Mouse (Mus musculus) T-helper 17 cell (primary cell): ENCODE results near the gene Ppp4r3b.

Experiments used
- in situ Hi-C, 2 experiments: fragments of 300-600 bp; cut with MboI, MseI; formaldehyde crosslinking; loops; 1 replicate in 1 of 2; 2 replicates in 1 of 2; pipeline ENCODE4 v1.15.1; 2025; ENCODE audit warnings: high pct_unique_total_duplicates in 2 of 2

Gene Ppp4r3b

GRCm38 (mm10) chr11:29172563-29173124 is at the start of gene Ppp4r3b:
TSS of gene Ppp4r3b (plus strand) at chr11:29172890.
- in situ Hi-C loops, result loop anchor here in 1 of 2 experiments (10.0 kb wide), 1 partner anchor 1022 kb away; no protein-coding TSS in a partner anchor

- in situ Hi-C loops, result loop anchor here in 1 of 2 experiments (25.0 kb wide), 2 partner anchors 407 to 582 kb away; partner anchors contain the start of genes Clhc1, Mtif2 and Rps27a
These were observed 42.8 kb upstream of the Ppp4r3b start for GRCm38 (mm10) chr11:29129862-29130384.

GRCm38 (mm10) chr11:29130385-29131355 is 42.0 kb upstream of the Ppp4r3b start, which contains the start of gene Pnpt1:
TSS of gene Pnpt1 (plus strand) at chr11:29130744.
- in situ Hi-C loops, result loop anchor here in 1 of 2 experiments (25.0 kb wide), 2 partner anchors 407 to 582 kb away; partner anchors contain the start of genes Clhc1, Mtif2 and Rps27a

DNA sequence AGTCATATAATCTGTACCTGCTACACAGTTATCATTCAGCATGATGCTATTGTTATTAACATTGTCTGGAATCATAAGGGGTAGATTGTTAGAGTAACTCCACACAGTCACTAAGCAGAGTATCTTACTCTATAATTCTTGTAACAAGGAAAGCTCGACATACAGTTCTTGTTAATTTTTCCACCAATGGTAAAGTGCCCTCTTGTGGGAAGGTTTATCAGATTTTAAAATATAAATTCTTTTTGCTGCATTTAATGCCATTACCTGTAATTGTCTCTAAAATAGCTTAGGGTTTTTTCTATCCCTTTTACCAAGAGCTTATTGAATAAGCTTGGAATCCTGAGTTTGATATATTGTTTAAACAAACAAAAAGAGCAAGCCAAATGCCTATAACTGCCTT is 32.0 kb upstream of the Ppp4r3b start:
- in situ Hi-C loops, result loop anchor here (5.0 to 25.0 kb wide), 3 partner anchors 72 to 572 kb away; partner anchors contain the start of genes Clhc1 (in 1 of the 2), Mtif2 (in 1 of the 2) and Rps27a (in 1 of the 2)

GRCm38 (mm10) chr11:29148901-29149300 is 23.8 kb upstream of the Ppp4r3b start:
- in situ Hi-C loops, result loop anchor here in 1 of 2 experiments (25.0 kb wide), 2 partner anchors 388 to 563 kb away; partner anchors contain the start of genes Clhc1, Mtif2 and Rps27a

- in situ Hi-C loops, result no loop called here
These were observed 9.1 kb upstream of the Ppp4r3b start for GRCm38 (mm10) chr11:29163569-29163968.

GRCm38 (mm10) chr11:29171959-29172391 is 715 bp upstream of the Ppp4r3b start:
- in situ Hi-C loops, result loop anchor here in 1 of 2 experiments (10.0 kb wide), 1 partner anchor 1023 kb away; no protein-coding TSS in a partner anchor

GRCm38 (mm10) chr11:29173125-29173631 is 488 bp downstream of the Ppp4r3b start:
- in situ Hi-C loops, result loop anchor here in 1 of 2 experiments (10.0 kb wide), 1 partner anchor 1022 kb away; no protein-coding TSS in a partner anchor

GRCm38 (mm10) chr11:29173706-29174436 is 1.2 kb downstream of the Ppp4r3b start:
- in situ Hi-C loops, result loop anchor here in 1 of 2 experiments (10.0 kb wide), 1 partner anchor 1021 kb away; no protein-coding TSS in a partner anchor

DNA sequence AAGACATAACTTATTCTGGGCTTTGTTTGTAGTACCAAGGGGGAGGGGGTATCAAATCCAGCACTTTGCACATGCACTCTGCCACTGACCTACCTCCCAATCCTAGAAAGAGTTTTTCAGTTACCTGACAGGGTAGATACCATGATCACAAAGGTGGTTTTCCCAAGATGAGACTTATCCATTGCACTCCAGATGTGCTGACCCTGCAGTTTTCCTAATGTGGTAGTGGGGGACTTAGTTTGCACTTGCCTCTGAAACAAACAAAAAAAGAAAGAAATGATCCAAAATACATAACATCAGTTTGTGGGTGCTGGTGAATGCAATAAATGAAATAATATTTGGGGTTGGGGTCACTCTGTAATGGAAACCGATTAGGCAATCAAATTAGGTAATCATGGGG is 6.6 kb downstream of the Ppp4r3b start:
- in situ Hi-C loops, result loop anchor here in 1 of 2 experiments (10.0 kb wide), 1 partner anchor 1015 kb away; no protein-coding TSS in a partner anchor

DNA sequence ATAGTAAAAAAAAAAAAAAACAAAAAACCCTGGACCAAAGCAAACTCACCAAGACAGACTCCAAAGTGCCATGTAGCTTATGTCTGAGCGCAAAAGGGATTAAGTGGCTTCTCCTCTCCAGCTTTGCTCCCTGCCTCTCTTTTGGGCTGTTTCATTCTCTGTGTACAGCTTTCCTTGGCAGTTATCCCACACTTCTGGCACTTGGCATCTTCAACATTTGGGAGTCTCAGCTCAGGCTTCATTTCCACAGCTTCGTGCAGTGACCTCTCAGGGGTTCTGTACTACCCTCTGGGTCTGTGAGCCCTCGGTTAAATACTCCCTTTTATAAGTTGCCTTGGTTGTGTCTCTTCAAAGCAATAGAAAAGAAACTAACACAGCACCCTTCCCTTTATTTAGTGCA is 8.0 kb downstream of the Ppp4r3b start:
- in situ Hi-C loops, result no loop called here

DNA sequence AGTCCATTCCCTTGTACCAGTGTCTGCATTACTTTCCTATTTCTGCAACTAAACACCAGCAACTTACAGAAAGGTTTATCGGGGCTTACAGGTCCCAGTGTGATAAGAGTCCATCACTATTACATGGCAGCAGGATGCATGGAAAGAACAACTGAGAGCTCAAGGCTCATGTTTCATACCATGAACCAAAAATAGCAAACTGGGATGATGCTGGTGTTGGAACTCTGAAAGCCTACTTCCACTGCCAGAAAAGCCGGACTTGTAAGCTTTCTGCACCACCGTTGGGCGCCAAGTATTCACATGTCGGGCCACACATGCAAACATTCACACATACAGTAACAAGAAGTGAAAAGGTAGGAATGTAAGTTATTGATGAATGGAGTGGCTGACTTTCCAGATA is 9.1 kb downstream of the Ppp4r3b start:
- in situ Hi-C loops, result no loop called here

DNA sequence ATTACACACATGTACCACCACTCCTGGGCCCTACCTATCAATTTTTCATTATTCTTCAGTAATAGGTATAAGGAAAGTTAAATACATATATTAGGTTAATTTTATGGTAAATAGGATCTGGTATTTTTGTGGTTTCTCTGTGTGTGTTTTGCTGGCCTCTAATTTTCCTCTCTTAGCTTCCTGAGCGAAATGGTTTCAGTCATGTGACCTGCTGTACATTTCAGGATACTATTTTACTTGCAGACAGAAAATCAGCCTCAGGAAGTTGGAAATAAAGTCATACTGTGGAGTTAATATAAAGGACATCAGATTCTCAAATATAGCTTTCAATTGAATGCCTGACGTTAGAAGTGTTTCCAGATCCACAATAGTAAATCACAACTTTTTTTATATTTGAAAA is 16.3 kb downstream of the Ppp4r3b start:
- in situ Hi-C loops, result no loop called here

DNA sequence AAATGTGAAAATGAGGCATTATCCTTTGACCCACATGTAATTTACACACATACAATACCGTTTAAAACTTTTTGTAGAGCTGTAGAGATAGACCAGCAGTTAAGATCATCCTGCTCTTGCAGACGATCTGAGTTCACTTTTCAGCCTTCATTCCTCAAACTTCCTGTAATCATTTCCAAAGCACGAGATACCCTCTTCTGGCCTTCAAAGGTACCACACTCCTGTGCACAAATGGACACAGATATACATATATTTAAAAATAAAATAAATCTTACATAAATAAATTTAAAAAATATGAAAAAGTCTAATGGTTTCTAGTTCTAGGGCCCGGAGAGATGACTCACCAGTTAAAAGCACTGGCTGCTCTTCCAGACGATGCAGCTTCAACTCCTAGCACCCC is 31.0 kb downstream of the Ppp4r3b start:
- in situ Hi-C loops, result no loop called here

DNA sequence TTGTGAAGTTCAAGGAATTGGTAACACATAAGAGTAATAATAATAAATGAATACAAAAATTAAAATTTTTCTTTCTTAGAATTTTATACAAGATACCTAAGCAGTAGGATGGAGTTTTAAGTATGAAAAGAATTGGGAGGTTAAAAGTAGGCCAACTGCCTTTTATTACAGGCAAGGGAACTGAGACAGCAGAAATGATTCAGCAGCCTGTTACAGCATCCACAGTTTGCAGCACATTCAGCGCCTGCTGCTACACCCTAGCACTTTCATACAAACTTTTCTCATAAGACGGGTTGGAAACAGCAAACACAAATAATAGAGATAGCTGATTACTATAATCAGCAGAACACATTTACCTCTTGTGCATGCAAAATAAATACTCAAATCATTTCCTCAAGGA is 37.1 kb downstream of the Ppp4r3b start:
- in situ Hi-C loops, result loop anchor here in 1 of 2 experiments (5.0 kb wide), 1 partner anchor 67 kb away; no protein-coding TSS in a partner anchor

GRCm38 (mm10) chr11:29216196-29216595 is 43.5 kb downstream of the Ppp4r3b start:
- in situ Hi-C loops, result no loop called here

- in situ Hi-C loops, result no loop called here
These were observed 46.4 kb downstream of the Ppp4r3b start for GRCm38 (mm10) chr11:29219055-29219454.

DNA sequence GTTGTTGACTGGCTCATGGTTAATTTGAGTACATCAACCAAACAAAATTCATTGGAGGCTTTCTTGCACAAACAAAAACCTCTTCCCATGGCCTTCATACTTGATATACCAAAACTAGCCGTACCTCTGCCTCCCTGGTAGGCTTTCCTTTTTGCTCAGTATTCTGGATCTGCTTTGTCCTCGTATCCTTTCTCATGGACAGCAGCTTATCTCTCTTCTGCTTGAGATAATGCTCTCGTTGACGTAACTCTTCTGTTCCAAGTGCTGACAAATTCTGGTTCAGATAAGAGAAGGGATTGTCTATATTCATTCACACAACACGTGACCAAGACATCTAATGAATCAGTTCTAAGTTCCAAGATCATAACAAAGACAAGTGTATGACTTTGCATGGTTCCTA is 49.6 kb downstream of the Ppp4r3b start:
- in situ Hi-C loops, result loop anchor here in 1 of 2 experiments (10.0 kb wide), 1 partner anchor 312 kb away; no protein-coding TSS in a partner anchor

DNA sequence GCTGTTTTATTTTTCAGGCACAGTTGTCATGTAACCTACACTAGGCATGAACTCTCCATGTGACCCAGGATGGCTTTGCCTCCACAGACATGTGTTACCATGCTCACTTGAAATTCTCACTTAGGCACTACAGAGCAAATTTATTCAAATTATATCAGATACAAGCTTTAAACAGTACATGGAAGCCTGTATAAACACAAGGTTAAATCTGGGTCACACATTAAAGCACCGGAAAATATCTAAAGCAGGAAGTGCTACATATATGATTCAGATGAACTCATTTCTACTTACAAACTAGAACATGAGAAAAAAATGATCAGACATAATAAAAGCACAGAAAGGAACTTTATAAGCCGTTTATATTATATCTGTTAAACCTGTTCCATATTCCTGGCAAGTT is 52.1 kb downstream of the Ppp4r3b start:
- in situ Hi-C loops, result loop anchor here in 1 of 2 experiments (10.0 kb wide), 1 partner anchor 310 kb away; no protein-coding TSS in a partner anchor

DNA sequence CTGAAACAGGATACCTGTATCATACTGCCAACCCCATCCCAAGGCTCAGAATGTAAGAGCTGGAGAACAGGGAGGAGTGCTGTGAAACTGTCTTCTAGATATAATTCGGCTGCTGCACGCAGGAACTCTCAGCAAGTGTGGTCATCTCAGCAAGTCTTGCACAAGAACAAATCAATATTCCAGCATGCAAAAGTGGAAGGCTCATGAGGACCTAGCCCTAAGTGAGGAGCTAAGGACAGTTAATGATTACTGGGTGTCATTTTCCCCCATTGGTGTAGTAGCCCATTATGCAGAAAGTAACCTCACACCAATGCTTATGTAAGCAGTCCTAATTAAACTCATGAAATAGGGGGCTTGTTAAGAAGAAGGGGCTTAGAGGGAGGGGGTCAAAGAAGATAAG is 56.3 kb downstream of the Ppp4r3b start:
- in situ Hi-C loops, result loop anchor here in 1 of 2 experiments (10.0 kb wide), 1 partner anchor 306 kb away; no protein-coding TSS in a partner anchor
